Mouse (Mus musculus) megakaryocyte, embryonic 14.5 days (primary cell): ENCODE data around the gene Olfr90.

Experiments used
- FLI1 ChIP-seq: IDR thresholded peaks from 2 replicates; pipeline ENCODE4 v1.6.1; 2012; ENCODE audit warnings: low read length, inconsistent platforms, mixed read lengths
- GATA1 ChIP-seq: IDR thresholded peaks from 3 replicates; pipeline ENCODE4 v1.6.1; 2012; ENCODE audit warnings: mixed read lengths, low read length, inconsistent platforms, borderline replicate concordance

- no peak for TF ChIP-seq GATA1
- no peak for TF ChIP-seq FLI1
These were observed 22.3 kb downstream of the Olfr90 start for GRCm38 (mm10) chr17:37065993-37066392.
